Mouse (Mus musculus): ENCODE measurements around the gene Doc2a. TPM values are rescaled to one million over a fixed set of nuclear protein-coding genes. Genes with fewer than 3 reads are reported as not detected.

The Doc2a gene
- polyA plus RNA-seq, 1 experiment from 2014 or later = 6.3 TPM

DNA sequence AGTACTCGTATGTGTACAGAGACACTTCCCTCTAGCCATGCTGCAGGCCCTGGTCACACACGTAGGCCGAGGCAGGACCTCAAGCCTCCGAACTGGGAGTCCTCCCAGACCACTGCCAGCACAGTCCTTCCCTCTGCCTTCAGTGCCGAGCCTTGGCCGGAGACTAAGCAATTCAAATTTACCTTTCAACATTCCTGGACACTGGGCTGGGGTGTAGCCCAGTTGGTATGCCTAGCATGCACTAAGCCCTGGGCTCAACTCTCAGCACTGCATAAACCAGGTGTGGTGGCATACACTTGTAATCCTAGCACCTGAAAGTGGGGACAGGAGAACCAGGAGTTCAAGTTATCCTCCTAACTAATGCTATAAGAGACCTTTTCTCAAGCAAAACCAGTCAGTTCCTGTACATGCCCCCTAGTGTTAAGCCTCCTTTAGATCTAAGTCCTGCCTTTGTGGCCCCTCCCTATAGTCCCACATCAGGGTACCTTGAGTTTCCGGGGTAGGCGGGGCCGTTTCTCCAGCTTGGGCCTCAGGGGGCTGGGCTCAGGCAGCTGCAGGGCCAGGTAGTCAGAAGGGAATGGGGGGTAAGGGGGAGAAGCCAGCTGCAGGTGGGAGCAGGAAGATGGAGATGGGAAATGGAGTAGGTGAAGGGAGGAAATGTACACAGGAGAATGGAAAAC is 9.7 kb downstream of the Doc2a start:
- H3K4me3 ChIP-seq = no peak overlapping the region
- WGBS = 76% methylated on average over 9 of the region's 9 CpGs

DNA sequence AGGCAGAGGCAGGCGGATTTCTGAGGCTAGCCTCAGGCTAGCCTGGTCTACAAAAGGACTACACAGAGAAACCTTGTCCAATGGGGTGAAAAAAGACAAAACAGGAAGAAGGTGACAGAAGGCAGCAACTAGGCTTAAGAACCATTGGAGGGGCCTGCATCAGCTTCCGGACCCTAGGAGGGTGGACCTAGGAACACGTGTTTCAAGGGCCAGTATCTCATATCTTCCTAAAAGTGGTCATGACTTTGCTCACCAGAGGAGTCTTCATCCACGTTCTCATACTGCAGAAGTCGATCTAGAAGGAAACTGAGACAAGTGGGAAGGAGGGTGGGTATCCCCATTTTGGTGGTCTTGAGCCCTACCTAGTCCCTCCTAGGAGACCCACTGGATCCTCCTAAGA is 13.8 kb downstream of the Doc2a start:
- ATAC-seq (ENCODE audit: low FRiP score, low read depth) = no peak

More for the DNA sequence above, 9.7 kb downstream of the Doc2a start:
- Histone ChIP-seq H3K9me3 (no peaks in the 10 kb centered on the region), H3K4me1 (peaks cover 16% of the 10 kb centered on the region), H3K36me3 (peaks cover 73% of the 10 kb centered on the region), H3K9ac (replicated peaks) (no peak overlapping the region; the same call in 1 of the 2 replicates), H3K27ac (replicated peaks) (no peak overlapping the region), H3K27me3 (no peaks in the 10 kb centered on the region), H3K4me2 (replicated peaks) (no peak overlapping the region)
- ATAC-seq (ENCODE audit: low FRiP score, low read depth) = no peak

DNA sequence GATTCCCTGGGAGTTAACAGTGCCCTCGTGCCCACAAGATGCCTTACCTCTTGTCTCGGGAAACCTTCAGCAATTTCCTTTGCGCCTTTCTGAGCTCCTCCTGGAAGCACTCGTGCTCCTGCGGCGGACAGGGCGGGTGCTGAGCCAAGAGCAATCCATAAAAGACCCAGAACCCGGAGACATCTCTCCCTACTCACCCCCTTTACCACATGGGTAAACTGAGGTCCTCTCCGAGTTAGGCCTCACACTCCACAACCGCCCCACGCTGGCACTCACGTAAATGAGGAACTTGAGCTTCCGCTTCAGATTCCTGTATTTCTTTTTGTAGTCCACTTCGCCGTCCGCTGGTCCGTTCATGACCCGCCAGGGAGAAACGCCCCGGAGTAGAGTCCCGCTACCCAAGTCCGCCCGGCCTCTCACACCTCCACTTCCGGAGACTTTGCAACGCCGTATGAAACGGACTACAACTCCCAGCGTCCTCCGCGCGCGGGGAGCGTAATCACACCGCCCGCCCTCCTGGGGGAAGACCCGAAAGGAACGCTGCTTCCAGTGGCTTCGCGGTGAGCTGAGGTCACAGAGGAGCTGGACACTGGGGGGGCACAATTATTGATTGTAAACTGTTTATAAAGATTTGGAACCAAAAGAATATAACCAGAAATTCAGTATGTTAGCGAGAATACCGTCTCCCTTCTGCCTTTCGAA is 14.4 kb downstream of the Doc2a start, which contains the start of gene Hirip3:
Gene Hirip3 (plus strand): TSS at position 544 of the 702 bp plus-strand sequence.
- H3K4me1 ChIP-seq = peaks cover 40% of the 10 kb centered on the region
- ATAC-seq (ENCODE audit: low FRiP score, low read depth) = peak; percentile 90
- 3% methylated on average over 42 of the region's 42 CpGs for WGBS
- H3K4me3 ChIP-seq = peak within 1 kb of the TSS; percentile 59
- peak within 1 kb of the TSS; percentile 81 for H3K4me2 ChIP-seq (replicated peaks)
- H3K27me3 ChIP-seq = no peaks in the 10 kb centered on the region
- peaks cover 60% of the 10 kb centered on the region for H3K36me3 ChIP-seq
- H3K9ac ChIP-seq (replicated peaks) = peak within 1 kb of the TSS; percentile 69
- H3K27ac ChIP-seq (replicated peaks) = peak within 1 kb of the TSS; percentile 84
- H3K9me3 ChIP-seq = no peaks in the 10 kb centered on the region

More for the DNA sequence above, 13.8 kb downstream of the Doc2a start:
- Histone ChIP-seq H3K4me2 (replicated peaks) (peak overlapping the region; percentile 81), H3K27ac (replicated peaks) (no peak overlapping the region), H3K27me3 (no peaks in the 10 kb centered on the region), H3K4me1 (peaks cover 40% of the 10 kb centered on the region), H3K36me3 (peaks cover 60% of the 10 kb centered on the region), H3K9ac (replicated peaks) (peak overlapping the region; percentile 69), H3K4me3 (peak overlapping the region; percentile 59), H3K9me3 (no peaks in the 10 kb centered on the region)
- WGBS = 74% methylated on average over 5 of the region's 5 CpGs

DNA sequence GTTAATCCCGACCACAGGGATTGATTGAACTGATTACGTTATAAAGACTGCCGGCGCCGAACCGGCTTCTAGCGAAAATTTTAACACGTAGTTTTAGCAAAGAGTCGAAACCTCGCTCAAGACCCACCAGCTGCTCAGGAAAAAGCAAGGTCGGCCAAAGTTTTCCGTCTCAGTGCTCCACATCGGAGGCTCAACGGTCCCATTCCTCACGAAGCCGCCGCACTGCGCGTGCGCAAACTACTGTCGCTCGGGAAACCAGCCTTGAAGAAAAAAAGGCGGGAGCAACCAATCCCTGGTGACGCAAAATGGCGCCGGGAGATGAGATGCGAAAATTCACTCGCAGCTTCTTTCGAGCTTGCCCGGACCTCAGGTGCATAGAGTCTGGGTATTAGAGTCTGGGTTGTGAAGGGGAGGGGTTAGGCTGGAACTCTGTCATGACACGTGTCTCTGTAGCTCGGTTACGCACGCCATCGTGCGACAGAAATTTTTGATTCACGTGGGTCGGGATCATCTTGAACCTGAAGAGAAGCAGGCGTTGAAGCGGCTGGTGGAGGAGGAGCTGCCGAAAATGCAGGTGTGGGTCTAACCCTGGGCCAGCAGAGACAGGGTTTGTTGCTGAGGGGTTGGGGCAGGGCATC is 15.1 kb downstream of the Doc2a start, which contains the start of gene Ino80e:
Gene Ino80e (minus strand): TSS at position 231 of the 638 bp plus-strand sequence.
- Histone ChIP-seq H3K36me3 (peaks cover 60% of the 10 kb centered on the region), H3K9me3 (no peaks in the 10 kb centered on the region), H3K27ac (replicated peaks) (peak within 1 kb of the TSS; percentile 84), H3K4me1 (peaks cover 37% of the 10 kb centered on the region), H3K4me3 (peak within 1 kb of the TSS; percentile 59), H3K9ac (replicated peaks) (peak within 1 kb of the TSS; percentile 69), H3K4me2 (replicated peaks) (peak within 1 kb of the TSS; percentile 81), H3K27me3 (no peaks in the 10 kb centered on the region)
- ATAC-seq (ENCODE audit: low FRiP score, low read depth) = peak; percentile 57
- WGBS = under 1% methylated on average over 41 of the region's 41 CpGs

DNA sequence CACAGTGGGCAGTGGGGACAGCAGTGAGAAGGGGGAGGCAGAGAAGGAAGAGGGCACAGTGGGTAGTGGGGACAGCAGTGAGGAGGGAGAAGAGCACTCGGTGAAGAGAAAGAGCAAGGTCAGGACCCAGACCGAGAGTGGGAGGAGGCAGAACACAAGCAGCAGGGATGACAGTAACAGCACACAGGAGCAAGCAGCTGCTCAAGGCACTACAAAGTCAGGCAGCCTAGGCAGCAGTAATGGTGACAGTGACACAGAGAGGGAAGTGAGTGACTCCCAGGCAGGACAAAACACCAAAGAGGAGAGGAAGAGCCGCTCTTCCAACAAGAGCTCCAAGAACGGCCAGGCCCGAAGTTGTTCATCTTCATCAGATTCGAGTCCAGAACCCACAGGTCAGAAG is 16.6 kb downstream of the Doc2a start:
- Histone ChIP-seq H3K9me3 (no peaks in the 10 kb centered on the region), H3K4me2 (replicated peaks) (peak overlapping the region; percentile 81), H3K4me3 (peak overlapping the region; percentile 59), H3K27ac (replicated peaks) (peak overlapping the region; percentile 63), H3K27me3 (no peaks in the 10 kb centered on the region), H3K36me3 (peaks cover 61% of the 10 kb centered on the region), H3K4me1 (peaks cover 32% of the 10 kb centered on the region), H3K9ac (replicated peaks) (peak overlapping the region; percentile 65)
- ATAC-seq (ENCODE audit: low FRiP score, low read depth) = no peak
- 64% methylated on average over 6 of the region's 6 CpGs for WGBS

DNA sequence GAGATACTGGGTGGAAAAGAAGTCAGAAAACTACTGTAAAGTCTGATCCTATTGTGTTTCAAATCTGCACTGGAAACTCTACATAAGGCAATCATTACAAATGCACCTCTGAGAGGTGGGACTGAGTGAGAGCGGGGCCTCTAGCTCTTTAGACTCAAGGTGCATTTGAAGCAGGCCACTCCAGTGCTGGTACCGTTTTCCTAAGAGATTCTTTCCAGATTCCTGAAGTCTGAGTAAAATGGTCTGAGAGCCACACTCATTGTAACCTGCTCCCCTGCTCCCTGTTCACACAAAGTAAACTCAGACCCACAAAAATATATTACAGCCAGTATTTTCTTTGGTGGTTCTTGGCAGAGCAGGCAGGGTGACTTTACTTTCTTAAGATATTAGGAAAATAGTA is 20.3 kb downstream of the Doc2a start:
- 95% methylated on average over 2 of the region's 2 CpGs for WGBS
- H3K9me3 ChIP-seq = no peaks in the 10 kb centered on the region
- H3K4me1 ChIP-seq = peaks cover 22% of the 10 kb centered on the region
- H3K36me3 ChIP-seq = peaks cover 91% of the 10 kb centered on the region
- no peaks in the 10 kb centered on the region for H3K27me3 ChIP-seq
- no peak overlapping the region for H3K4me3 ChIP-seq
- H3K4me2 ChIP-seq (replicated peaks) = no peak overlapping the region
- H3K27ac ChIP-seq (replicated peaks) = no peak overlapping the region
- ATAC-seq (ENCODE audit: low FRiP score, low read depth) = no peak
- no peak overlapping the region for H3K9ac ChIP-seq (replicated peaks)

DNA sequence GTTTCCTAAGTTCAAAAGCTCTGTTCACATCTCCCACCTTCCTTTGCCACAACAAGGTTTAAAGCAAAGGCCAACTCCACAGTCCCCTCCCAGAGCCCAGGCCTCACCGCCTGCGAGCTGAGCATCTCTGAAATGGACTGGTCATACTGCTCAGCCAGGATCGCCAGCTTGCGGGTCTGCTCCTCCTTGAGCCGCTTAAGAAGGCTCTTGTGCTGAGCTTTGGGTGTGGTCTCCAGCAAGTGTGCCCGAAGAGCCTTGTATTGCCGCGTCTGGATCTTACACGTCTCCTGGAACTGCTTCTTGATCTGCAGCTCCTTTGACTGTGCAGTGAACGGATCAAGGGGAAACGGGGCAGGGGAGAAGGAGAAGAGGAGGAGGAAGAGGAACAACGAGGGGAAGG is 20.8 kb downstream of the Doc2a start:
- peaks cover 96% of the 10 kb centered on the region for H3K36me3 ChIP-seq
- peaks cover 17% of the 10 kb centered on the region for H3K4me1 ChIP-seq
- no peaks in the 10 kb centered on the region for H3K27me3 ChIP-seq
- H3K4me3 ChIP-seq = no peak overlapping the region
- no peak overlapping the region for H3K4me2 ChIP-seq (replicated peaks)
- no peak overlapping the region for H3K9ac ChIP-seq (replicated peaks)
- no peaks in the 10 kb centered on the region for H3K9me3 ChIP-seq
- no peak for ATAC-seq (ENCODE audit: low FRiP score, low read depth)
- no peak overlapping the region for H3K27ac ChIP-seq (replicated peaks)
- WGBS = 85% methylated on average over 12 of the region's 12 CpGs

DNA sequence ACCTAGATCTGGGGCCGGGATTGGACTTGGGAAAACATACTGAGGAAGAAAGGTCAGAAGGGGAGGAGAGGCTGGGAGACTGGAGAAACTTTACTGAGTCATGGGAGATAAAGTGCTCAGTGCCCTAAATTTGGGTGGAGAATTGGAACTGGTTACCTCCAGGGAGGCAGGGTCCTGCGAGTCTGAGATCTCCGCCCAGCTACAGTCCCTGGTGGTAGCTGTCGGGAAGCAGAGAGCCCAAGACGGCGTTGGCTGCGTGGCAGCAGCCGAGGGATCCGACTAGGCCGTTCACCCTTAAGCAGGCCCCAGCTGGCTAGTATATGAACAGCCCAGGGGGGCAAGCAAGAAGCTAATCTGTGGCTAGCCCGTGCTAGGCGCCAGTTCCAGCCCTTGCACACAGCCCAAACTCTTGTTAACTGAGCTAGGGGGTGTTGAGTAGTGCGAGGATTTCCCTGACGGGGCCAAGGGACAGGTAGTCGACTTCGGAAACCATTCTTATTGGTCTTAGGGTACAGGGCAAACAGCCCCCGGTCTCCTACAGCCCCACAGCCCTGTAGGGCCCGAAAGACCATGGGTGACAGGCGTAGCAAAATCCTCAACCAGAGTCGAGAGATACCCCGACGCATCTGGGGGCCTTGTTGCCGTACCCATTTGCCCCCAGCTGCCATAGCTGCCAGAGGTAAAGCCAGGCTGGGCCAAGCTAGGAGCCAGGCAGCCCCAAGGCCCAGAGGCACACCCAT is 22.7 kb downstream of the Doc2a start:
- Histone ChIP-seq H3K4me2 (replicated peaks) (no peak overlapping the region), H3K9me3 (no peaks in the 10 kb centered on the region), H3K27me3 (no peaks in the 10 kb centered on the region), H3K4me3 (no peak overlapping the region), H3K4me1 (no peaks in the 10 kb centered on the region), H3K9ac (replicated peaks) (no peak overlapping the region; the same call in 1 of the 2 replicates), H3K36me3 (peaks cover 100% of the 10 kb centered on the region), H3K27ac (replicated peaks) (no peak overlapping the region)
- 91% methylated on average over 23 of the region's 23 CpGs for WGBS
- no peak for ATAC-seq (ENCODE audit: low FRiP score, low read depth)

DNA sequence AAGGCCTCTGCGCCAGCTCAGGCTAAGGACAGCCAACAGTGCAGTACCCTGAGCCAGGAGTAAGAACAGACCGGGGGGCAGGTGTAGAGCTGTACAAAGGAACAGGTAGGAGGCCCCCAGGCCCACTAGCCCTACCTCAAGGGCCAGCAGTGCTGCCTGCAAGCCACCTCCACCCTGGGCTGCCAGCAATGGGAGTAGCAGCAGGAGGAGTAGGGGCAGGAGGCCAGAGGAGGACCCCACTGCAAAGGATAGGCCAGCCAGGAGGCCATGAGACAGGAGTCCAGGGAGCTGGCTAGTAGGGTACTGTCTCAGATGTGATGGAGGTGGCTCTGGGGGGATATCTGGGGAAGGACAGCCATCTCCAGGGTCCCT is 23.3 kb downstream of the Doc2a start:
- Histone ChIP-seq H3K27ac (replicated peaks) (no peak overlapping the region), H3K9me3 (no peaks in the 10 kb centered on the region), H3K4me3 (no peak overlapping the region), H3K4me2 (replicated peaks) (no peak overlapping the region), H3K4me1 (no peaks in the 10 kb centered on the region), H3K36me3 (peaks cover 100% of the 10 kb centered on the region), H3K27me3 (no peaks in the 10 kb centered on the region), H3K9ac (replicated peaks) (no peak overlapping the region)
- WGBS = 100% methylated on average over 2 of the region's 2 CpGs
- ATAC-seq (ENCODE audit: low FRiP score, low read depth) = no peak

DNA sequence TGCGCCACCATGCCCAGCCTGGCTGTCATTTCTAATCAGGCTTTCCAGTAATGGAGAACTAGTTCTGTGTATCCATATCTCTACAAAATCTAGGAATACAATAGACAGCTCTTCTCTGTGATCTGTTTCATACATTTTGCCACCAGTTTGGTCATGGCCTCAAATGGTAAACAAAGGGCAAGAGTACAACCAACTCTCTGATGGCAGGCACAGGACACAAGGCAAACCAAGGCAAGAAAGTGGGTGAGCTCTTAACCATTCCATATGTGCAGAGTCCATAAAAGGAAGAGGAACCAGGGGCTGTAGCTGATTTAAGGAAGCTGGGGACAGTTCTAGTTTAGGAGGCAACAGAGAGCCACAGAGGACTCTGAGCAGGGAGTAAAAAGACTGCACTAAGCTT is 30.0 kb downstream of the Doc2a start:
- H3K27ac ChIP-seq (replicated peaks) = no peak overlapping the region
- peaks cover 19% of the 10 kb centered on the region for H3K4me1 ChIP-seq
- 100% methylated on average over 1 of the region's 1 CpGs for whole genome bisulfite sequencing
- H3K9ac ChIP-seq (replicated peaks) = no peak overlapping the region
- H3K27me3 ChIP-seq = no peaks in the 10 kb centered on the region
- H3K4me3 ChIP-seq = no peak overlapping the region
- H3K4me2 ChIP-seq (replicated peaks) = no peak overlapping the region
- H3K9me3 ChIP-seq = no peaks in the 10 kb centered on the region
- no peak for ATAC-seq (ENCODE audit: low FRiP score, low read depth)
- peaks cover 83% of the 10 kb centered on the region for H3K36me3 ChIP-seq

DNA sequence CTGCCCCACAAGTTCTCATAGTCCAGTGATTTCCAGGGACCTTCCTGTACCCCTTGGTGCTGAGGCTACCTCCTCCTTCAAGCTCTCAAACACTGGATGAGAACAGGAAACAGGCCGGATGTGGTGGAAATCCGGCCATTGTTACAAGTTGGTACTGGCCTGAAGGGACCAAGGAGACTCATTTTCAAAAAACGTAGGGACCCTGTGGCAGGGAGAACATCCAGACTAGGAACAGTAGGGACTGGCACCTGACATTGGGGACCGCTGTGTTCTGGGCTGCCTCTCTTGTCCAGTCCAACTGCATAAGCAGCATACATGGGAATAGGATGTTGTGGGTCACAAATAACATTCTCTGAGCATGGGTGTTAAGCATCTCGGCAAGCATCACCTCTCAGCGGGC is 33.8 kb downstream of the Doc2a start:
- peaks cover 34% of the 10 kb centered on the region for H3K4me1 ChIP-seq
- H3K9me3 ChIP-seq = no peaks in the 10 kb centered on the region
- H3K27me3 ChIP-seq = no peaks in the 10 kb centered on the region
- H3K4me2 ChIP-seq (replicated peaks) = peak overlapping the region; percentile 100
- H3K9ac ChIP-seq (replicated peaks) = 0 out of 2 replicates have a peak overlapping the region, but pooled peaks have one; percentile 93
- H3K4me3 ChIP-seq = no peak overlapping the region; the same call in 1 of the 2 replicates
- peaks cover 45% of the 10 kb centered on the region for H3K36me3 ChIP-seq
- ATAC-seq (ENCODE audit: low FRiP score, low read depth) = no peak
- no peak overlapping the region for H3K27ac ChIP-seq (replicated peaks)
- 85% methylated on average over 6 of the region's 6 CpGs for WGBS

All from midbrain, embryonic 12.5 days (tissue).